Mouse (Mus musculus) embryonic facial prominence, embryonic 11.5 days (tissue): ENCODE results near the gene Tnn. TPM values are rescaled to one million over a fixed set of nuclear protein-coding genes. Genes with fewer than 3 reads are reported as not detected.

Source experiments
- ATAC-seq: fragments of 200-750 bp; cut with Nextera tagmentation; replicated peaks from 2 replicates; pipeline ENCODE4 v1.8.0; 2017; ENCODE audit warnings: low read depth; ENCODE audit not compliant: insufficient number of reproducible peaks, low FRiP score, low TSS enrichment
- DNase-seq: peaks from one replicate; pipeline ENCODE4 v3.0.0-alpha.2; 2015; ENCODE audit warnings: low spot score
- H3K27ac ChIP-seq: fragments of 300-500 bp; sonication (generic); replicated peaks from 2 replicates; pipeline ENCODE4 v1.5.1; 2014; ENCODE audit warnings: mild to moderate bottlenecking, low read depth, low read length, control low read depth
- H3K27me3 ChIP-seq: fragments of 300-500 bp; sonication (generic); 2 replicates; pipeline ENCODE4 v1.6.1; 2014; ENCODE audit warnings: mild to moderate bottlenecking, low read length, moderate library complexity, mixed read lengths; ENCODE audit not compliant: control insufficient read depth, insufficient read depth
- H3K36me3 ChIP-seq: fragments of 300-500 bp; sonication (generic); replicated peaks from 2 replicates; pipeline ENCODE4 v1.6.1; 2014; ENCODE audit warnings: low read depth, mild to moderate bottlenecking, low read length, moderate library complexity, mixed read lengths; ENCODE audit not compliant: control insufficient read depth, insufficient read depth
- H3K4me1 ChIP-seq: fragments of 300-500 bp; sonication (generic); 2 replicates; pipeline ENCODE4 v1.6.1; 2014; ENCODE audit warnings: low read length, mixed read lengths; ENCODE audit not compliant: control insufficient read depth, insufficient read depth
- H3K4me2 ChIP-seq: fragments of 300-500 bp; sonication (generic); 2 replicates; pipeline ENCODE4 v1.6.1; 2014; ENCODE audit warnings: low read depth, mild to moderate bottlenecking, control low read depth, low read length, moderate library complexity
- H3K4me3 ChIP-seq: fragments of 300-500 bp; sonication (generic); 2 replicates; pipeline ENCODE4 v1.5.1; 2014; ENCODE audit warnings: low read depth, low read length, control low read depth
- H3K9ac ChIP-seq: fragments of 300-500 bp; sonication (generic); replicated peaks from 2 replicates; pipeline ENCODE4 v1.6.1; 2014; ENCODE audit warnings: mild to moderate bottlenecking, control low read depth, low read length
- H3K9me3 ChIP-seq: fragments of 300-500 bp; sonication (generic); replicated peaks from 2 replicates; pipeline ENCODE4 v1.6.1; 2016; ENCODE audit warnings: mild to moderate bottlenecking, low read length, inconsistent platforms, mixed read lengths; ENCODE audit not compliant: control insufficient read depth
- WGBS: fragments of 180-500 bp; shearing (Covaris S2); extraction: QIAGEN DNeasy Blood & Tissue Kit; methylation state at CpG from one replicate; pipeline ENCODE4 v1.1.7; 2014; 5-methylcytosine and 5-hydroxymethylcytosine counted together
- polyA plus RNA-seq: library from polyadenylated mRNA; unstranded; fragments of >200 nt; fragmentation: Nextera tagmentation; extraction: Ambion mirVana; gene quantifications from 2 replicates; pipeline ENCODE4 v1.2.1, GENCODE M21; 2014

Gene Tnn
- polyA plus RNA-seq, 1 experiment from 2014 or later = 1.6 TPM

GRCm38 (mm10) chr1:160108604-160109003 is 44.8 kb downstream of the Tnn start:
- H3K9me3 ChIP-seq = no peaks in the 10 kb centered on the region
- WGBS = 41% methylated on average over 2 of the region's 2 CpGs

GRCm38 (mm10) chr1:160105426-160105825 is 48.0 kb downstream of the Tnn start:
- H3K9ac ChIP-seq = no peak overlapping the region
- DNase-seq = no peak
- no peak overlapping the region for H3K4me2 ChIP-seq
- no peaks in the 10 kb centered on the region for H3K9me3 ChIP-seq
- ATAC-seq = no peak
- H3K4me3 ChIP-seq = no peak overlapping the region
- WGBS = 85% methylated on average over 5 of the region's 5 CpGs
- H3K36me3 ChIP-seq = no peaks in the 10 kb centered on the region
- H3K27ac ChIP-seq = no peak overlapping the region
- no peaks in the 10 kb centered on the region for H3K4me1 ChIP-seq
- H3K27me3 ChIP-seq = no peaks in the 10 kb centered on the region

More at GRCm38 (mm10) chr1:160108604-160109003, 44.8 kb downstream of the Tnn start:
- ATAC-seq (no peak), DNase-seq (peak; percentile 58)
- no peaks in the 10 kb centered on the region for H3K27me3 ChIP-seq
- no peak overlapping the region for H3K9ac ChIP-seq
- H3K36me3 ChIP-seq = no peaks in the 10 kb centered on the region
- H3K4me1 ChIP-seq = no peaks in the 10 kb centered on the region
- no peak overlapping the region for H3K4me2 ChIP-seq
- H3K4me3 ChIP-seq = no peak overlapping the region
- no peak overlapping the region for H3K27ac ChIP-seq

GRCm38 (mm10) chr1:160100996-160101395 is 52.4 kb downstream of the Tnn start:
- 87% methylated on average over 5 of the region's 5 CpGs for WGBS
- Histone ChIP-seq H3K4me1 (no peaks in the 10 kb centered on the region), H3K9me3 (no peaks in the 10 kb centered on the region), H3K9ac (no peak overlapping the region), H3K27ac (no peak overlapping the region), H3K27me3 (no peaks in the 10 kb centered on the region), H3K36me3 (no peaks in the 10 kb centered on the region), H3K4me2 (no peak overlapping the region), H3K4me3 (no peak overlapping the region)
- DNase-seq (no peak), ATAC-seq (no peak)

GRCm38 (mm10) chr1:160099659-160100302 is 53.6 kb downstream of the Tnn start:
- Histone ChIP-seq H3K27ac (no peak overlapping the region), H3K4me1 (no peaks in the 10 kb centered on the region), H3K9ac (no peak overlapping the region), H3K27me3 (no peaks in the 10 kb centered on the region), H3K4me3 (no peak overlapping the region), H3K9me3 (no peaks in the 10 kb centered on the region), H3K4me2 (no peak overlapping the region), H3K36me3 (no peaks in the 10 kb centered on the region)
- 86% methylated on average over 5 of the region's 5 CpGs for WGBS
- ATAC-seq = no peak
- peak; percentile 12 for DNase-seq

GRCm38 (mm10) chr1:160086651-160087050 is 66.7 kb downstream of the Tnn start:
- ATAC-seq = no peak
- Histone ChIP-seq H3K9ac (no peak overlapping the region), H3K4me2 (no peak overlapping the region), H3K9me3 (no peaks in the 10 kb centered on the region), H3K4me1 (no peaks in the 10 kb centered on the region), H3K36me3 (no peaks in the 10 kb centered on the region), H3K27me3 (no peaks in the 10 kb centered on the region), H3K27ac (no peak overlapping the region), H3K4me3 (no peak overlapping the region)
- 76% methylated on average over 2 of the region's 2 CpGs for WGBS
- no peak for DNase-seq

- Histone ChIP-seq H3K4me1 (no peaks in the 10 kb centered on the region), H3K9ac (no peak overlapping the region), H3K27me3 (no peaks in the 10 kb centered on the region), H3K27ac (no peak overlapping the region), H3K4me3 (no peak overlapping the region), H3K9me3 (no peaks in the 10 kb centered on the region), H3K4me2 (no peak overlapping the region), H3K36me3 (no peaks in the 10 kb centered on the region)
- no peak for DNase-seq
- no peak for ATAC-seq
- 88% methylated on average over 1 of the region's 1 CpGs for WGBS
Observed at GRCm38 (mm10) chr1:160084239-160084638, 69.1 kb downstream of the Tnn start.

- H3K4me2 ChIP-seq = no peak overlapping the region
- H3K4me3 ChIP-seq = no peak overlapping the region
- DNase-seq = no peak
- no peak overlapping the region for H3K27ac ChIP-seq
- no peaks in the 10 kb centered on the region for H3K27me3 ChIP-seq
- H3K36me3 ChIP-seq = no peaks in the 10 kb centered on the region
- H3K4me1 ChIP-seq = no peaks in the 10 kb centered on the region
- ATAC-seq = no peak
- no peak overlapping the region for H3K9ac ChIP-seq
- 92% methylated on average over 1 of the region's 1 CpGs for WGBS
- no peaks in the 10 kb centered on the region for H3K9me3 ChIP-seq
Observed at GRCm38 (mm10) chr1:160082647-160083046, 70.7 kb downstream of the Tnn start.

- Histone ChIP-seq H3K9ac (no peak overlapping the region), H3K4me2 (no peak overlapping the region), H3K4me1 (no peaks in the 10 kb centered on the region), H3K27me3 (no peaks in the 10 kb centered on the region), H3K27ac (no peak overlapping the region), H3K9me3 (no peaks in the 10 kb centered on the region), H3K4me3 (no peak overlapping the region), H3K36me3 (no peaks in the 10 kb centered on the region)
- peak; percentile 86 for DNase-seq
- ATAC-seq = 0 out of 2 replicates have a peak, but pooled peaks have one; percentile 26
- 27% methylated on average over 2 of the region's 2 CpGs for WGBS
Observed at GRCm38 (mm10) chr1:160080800-160081436, 72.5 kb downstream of the Tnn start.
